In the genomic region with DNA sequence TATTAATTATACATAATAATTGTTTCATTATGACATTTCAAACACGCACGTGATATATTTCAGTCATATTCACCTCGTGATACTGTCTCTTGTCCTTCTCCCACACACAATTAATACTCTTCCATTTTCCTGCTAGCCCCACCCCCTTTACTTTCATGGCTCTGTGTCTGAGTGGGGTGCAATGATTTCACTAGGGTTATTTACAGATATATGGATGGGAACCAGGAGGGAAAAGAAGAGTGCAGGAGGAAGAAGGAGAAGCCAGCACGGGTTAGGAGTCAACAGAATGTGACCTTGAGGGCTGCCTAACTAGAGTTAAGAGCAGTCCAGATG, we compare ENCODE assay signal across 24 mouse cellular contexts.
DNase-seq lines count a peak whose midpoint lies in the region; ATAC-seq and TF ChIP-seq lines count a peak whose summit lies in the region.
"Had no signal": no experiment of that assay in that cellular context is flagged by ENCODE, and none has a peak within 500 bp of the region (broad histone marks: within the 10 kb centered on the region; RNA-seq: fewer than 3 reads in every experiment).

No protein-coding gene starts in this region.

- no peak overlapping the region for H3K4me3 ChIP-seq in hindbrain, embryonic 11.5 days (ENCODE audit: low read depth, low read length)
- no peak overlapping the region for H3K4me3 ChIP-seq in hindbrain, embryonic 10.5 days
- H3K4me3 ChIP-seq in midbrain, embryonic 12.5 days = no peak overlapping the region
- H3K4me3 ChIP-seq in midbrain, embryonic 11.5 days (ENCODE audit: low read depth, low read length) = no peak overlapping the region
- H3K4me3 ChIP-seq in neural tube, embryonic 13.5 days = no peak overlapping the region
- H3K4me3 ChIP-seq in intestine, postnatal 0 days (ENCODE audit: low read depth, low read length) = no peak overlapping the region
- H3K4me3 ChIP-seq: embryonic facial prominence, embryonic 10.5 days; embryonic facial prominence, embryonic 13.5 days; erythroblast, embryonic 14.5 days; forebrain, embryonic 12.5 days; forebrain, embryonic 15.5 days; heart, adult 2 months; heart, embryonic 10.5 days; heart, embryonic 13.5 days had no signal

- no peak overlapping the region for H3K4me2 ChIP-seq in hindbrain, embryonic 11.5 days (replicated peaks; ENCODE audit: low read depth, low read length)
- H3K4me2 ChIP-seq in midbrain, embryonic 12.5 days (replicated peaks) = no peak overlapping the region
- H3K4me2 ChIP-seq in midbrain, embryonic 11.5 days = no peak overlapping the region
- no peak overlapping the region for H3K4me2 ChIP-seq in neural tube, embryonic 13.5 days
- no peak overlapping the region for H3K4me2 ChIP-seq in intestine, postnatal 0 days (replicated peaks; ENCODE audit: low read depth)
- H3K4me2 ChIP-seq: embryonic facial prominence, embryonic 13.5 days; forebrain, embryonic 12.5 days; forebrain, embryonic 15.5 days; heart, embryonic 13.5 days had no signal

- WGBS in hindbrain, embryonic 11.5 days = 82% methylated on average over 4 of the region's 4 CpGs
- WGBS in hindbrain, embryonic 10.5 days = 84% methylated on average over 4 of the region's 4 CpGs
- WGBS in midbrain, embryonic 12.5 days = 80% methylated on average over 4 of the region's 4 CpGs
- WGBS in midbrain, embryonic 11.5 days = 89% methylated on average over 4 of the region's 4 CpGs
- 63% methylated on average over 4 of the region's 4 CpGs for WGBS in neural tube, embryonic 13.5 days
- 81% methylated on average over 4 of the region's 4 CpGs for WGBS in intestine, postnatal 0 days

- DNase-seq in hindbrain, embryonic 11.5 days (ENCODE audit: low spot score) = no peak
- DNase-seq in hindbrain, embryonic 10.5 days (ENCODE audit: low spot score) = no peak
- no peak for DNase-seq in midbrain, embryonic 11.5 days (ENCODE audit: low spot score, missing footprints)
- no peak for DNase-seq in neural tube, embryonic 10.5 days (ENCODE audit: extremely low spot score, low spot score)
- DNase-seq: adrenal gland, adult 8-10 months; adrenal gland, postnatal 25 days; cerebellum, adult 11-12 months; cerebellum, adult 8-10 months; cerebellum, postnatal 36 days; gastrocnemius, postnatal 36 days; heart, adult 2 months; heart, postnatal 14 days; heart, postnatal 4 days had no signal

- no peaks in the 10 kb centered on the region for H3K9me3 ChIP-seq in hindbrain, embryonic 11.5 days (ENCODE audit: control insufficient read depth, low read length)
- H3K9me3 ChIP-seq in hindbrain, embryonic 10.5 days = no peaks in the 10 kb centered on the region
- no peaks in the 10 kb centered on the region for H3K9me3 ChIP-seq in midbrain, embryonic 12.5 days
- H3K9me3 ChIP-seq in midbrain, embryonic 11.5 days (ENCODE audit: control insufficient read depth, low read length) = no peaks in the 10 kb centered on the region
- H3K9me3 ChIP-seq in neural tube, embryonic 13.5 days = no peaks in the 10 kb centered on the region
- no peaks in the 10 kb centered on the region for H3K9me3 ChIP-seq in intestine, postnatal 0 days (ENCODE audit: control insufficient read depth)
- H3K9me3 ChIP-seq: embryonic facial prominence, embryonic 10.5 days; embryonic facial prominence, embryonic 13.5 days; forebrain, embryonic 12.5 days; forebrain, embryonic 15.5 days; heart, embryonic 10.5 days; heart, embryonic 13.5 days had no signal

- ATAC-seq in hindbrain, embryonic 11.5 days (ENCODE audit: low FRiP score) = peak; percentile 41; the same call in 1 of the 2 replicates
- no peak for ATAC-seq in midbrain, embryonic 12.5 days (ENCODE audit: low FRiP score, low read depth)
- no peak for ATAC-seq in midbrain, embryonic 11.5 days (ENCODE audit: low FRiP score)
- peak; percentile 70 for ATAC-seq in neural tube, embryonic 13.5 days (ENCODE audit: low read depth)
- no peak for ATAC-seq in intestine, postnatal 0 days
- ATAC-seq: activated CD4-positive, CD25-positive, alpha-beta regulatory T cell, adult 4 months had no signal

- no peaks in the 10 kb centered on the region for H3K36me3 ChIP-seq in hindbrain, embryonic 11.5 days (ENCODE audit: control insufficient read depth, insufficient read depth, low read length)
- H3K36me3 ChIP-seq in hindbrain, embryonic 10.5 days = no peaks in the 10 kb centered on the region
- H3K36me3 ChIP-seq in midbrain, embryonic 12.5 days = no peaks in the 10 kb centered on the region
- H3K36me3 ChIP-seq in midbrain, embryonic 11.5 days (ENCODE audit: control insufficient read depth, insufficient read depth, low read length) = no peaks in the 10 kb centered on the region
- H3K36me3 ChIP-seq in neural tube, embryonic 13.5 days = no peaks in the 10 kb centered on the region
- H3K36me3 ChIP-seq in intestine, postnatal 0 days (ENCODE audit: control insufficient read depth, insufficient read depth) = no peaks in the 10 kb centered on the region
- H3K36me3 ChIP-seq: embryonic facial prominence, embryonic 10.5 days; embryonic facial prominence, embryonic 13.5 days; forebrain, embryonic 12.5 days; forebrain, embryonic 15.5 days; heart, embryonic 10.5 days; heart, embryonic 13.5 days had no signal

- no peak overlapping the region for H3K9ac ChIP-seq in hindbrain, embryonic 11.5 days (ENCODE audit: low read depth, low read length)
- H3K9ac ChIP-seq in midbrain, embryonic 12.5 days (replicated peaks) = no peak overlapping the region
- no peak overlapping the region for H3K9ac ChIP-seq in midbrain, embryonic 11.5 days (ENCODE audit: low read length)
- H3K9ac ChIP-seq in neural tube, embryonic 13.5 days = no peak overlapping the region
- no peak overlapping the region for H3K9ac ChIP-seq in intestine, postnatal 0 days (ENCODE audit: low read depth, low read length)
- H3K9ac ChIP-seq: embryonic facial prominence, embryonic 13.5 days; forebrain, embryonic 12.5 days; forebrain, embryonic 15.5 days; heart, embryonic 13.5 days had no signal

- no peaks in the 10 kb centered on the region for H3K27me3 ChIP-seq in hindbrain, embryonic 11.5 days (ENCODE audit: control insufficient read depth, insufficient read depth, low read length)
- no peaks in the 10 kb centered on the region for H3K27me3 ChIP-seq in hindbrain, embryonic 10.5 days (ENCODE audit: insufficient read depth, poor library complexity, severe bottlenecking)
- no peaks in the 10 kb centered on the region for H3K27me3 ChIP-seq in midbrain, embryonic 12.5 days
- no peaks in the 10 kb centered on the region for H3K27me3 ChIP-seq in midbrain, embryonic 11.5 days (ENCODE audit: control insufficient read depth, insufficient read depth, low read length)
- H3K27me3 ChIP-seq in neural tube, embryonic 13.5 days = no peaks in the 10 kb centered on the region
- no peaks in the 10 kb centered on the region for H3K27me3 ChIP-seq in intestine, postnatal 0 days (replicated peaks; ENCODE audit: control insufficient read depth, insufficient read depth, low read length)
- H3K27me3 ChIP-seq: embryonic facial prominence, embryonic 13.5 days; forebrain, embryonic 12.5 days; forebrain, embryonic 15.5 days; heart, embryonic 13.5 days had no signal

- no peak for TF ChIP-seq CTCF in intestine, postnatal 0 days (IDR thresholded peaks at IDR 0.05; ENCODE audit: low read depth)

- H3K27ac ChIP-seq in hindbrain, embryonic 11.5 days (ENCODE audit: low read depth, low read length) = no peak overlapping the region
- H3K27ac ChIP-seq in hindbrain, embryonic 10.5 days = no peak overlapping the region
- H3K27ac ChIP-seq in midbrain, embryonic 12.5 days (replicated peaks) = 0 out of 2 replicates have a peak overlapping the region, but pooled peaks have one; percentile 8
- no peak overlapping the region for H3K27ac ChIP-seq in midbrain, embryonic 11.5 days (ENCODE audit: low read depth, low read length)
- peak overlapping the region; percentile 20 for H3K27ac ChIP-seq in neural tube, embryonic 13.5 days (replicated peaks)
- H3K27ac ChIP-seq in intestine, postnatal 0 days (ENCODE audit: low read depth, low read length) = no peak overlapping the region
- H3K27ac ChIP-seq: embryonic facial prominence, embryonic 10.5 days; embryonic facial prominence, embryonic 13.5 days; forebrain, embryonic 12.5 days; forebrain, embryonic 15.5 days; heart, adult 2 months; heart, embryonic 10.5 days; heart, embryonic 13.5 days had no signal

- H3K4me1 ChIP-seq in hindbrain, embryonic 11.5 days (replicated peaks; ENCODE audit: control insufficient read depth, insufficient read depth, low read length) = no peaks in the 10 kb centered on the region
- no peaks in the 10 kb centered on the region for H3K4me1 ChIP-seq in hindbrain, embryonic 10.5 days (replicated peaks)
- no peaks in the 10 kb centered on the region for H3K4me1 ChIP-seq in midbrain, embryonic 12.5 days
- no peaks in the 10 kb centered on the region for H3K4me1 ChIP-seq in midbrain, embryonic 11.5 days (ENCODE audit: control insufficient read depth, insufficient read depth, low read length)
- H3K4me1 ChIP-seq in neural tube, embryonic 13.5 days (replicated peaks) = peaks cover 14% of the 10 kb centered on the region
- no peaks in the 10 kb centered on the region for H3K4me1 ChIP-seq in intestine, postnatal 0 days (replicated peaks; ENCODE audit: control insufficient read depth, insufficient read depth, low read length)
- H3K4me1 ChIP-seq: embryonic facial prominence, embryonic 10.5 days; embryonic facial prominence, embryonic 13.5 days; forebrain, embryonic 12.5 days; forebrain, embryonic 15.5 days; heart, embryonic 10.5 days; heart, embryonic 13.5 days had no signal

Comparison
In these comparisons a context has a peak if more than half of its experiments do, and no peak if none do; other contexts are left out.
1. H3K27ac ChIP-seq: peak in midbrain, embryonic 12.5 days (single experiment) and neural tube, embryonic 13.5 days (single experiment); none in hindbrain, embryonic 11.5 days (single experiment), hindbrain, embryonic 10.5 days (single experiment), midbrain, embryonic 11.5 days (single experiment) and intestine, postnatal 0 days (single experiment).
2. ATAC-seq: peak in hindbrain, embryonic 11.5 days (single experiment) and neural tube, embryonic 13.5 days (single experiment); none in midbrain, embryonic 12.5 days (single experiment), midbrain, embryonic 11.5 days (single experiment) and intestine, postnatal 0 days (single experiment).